Mouse (Mus musculus): ENCODE results near the gene Susd5.

GRCm38 (mm10) chr9:114019012-114019762, 37.8 kb upstream of the Susd5 start:
- TF ChIP-seq CTCF (IDR thresholded peaks at IDR 0.05; ENCODE audit: borderline replicate concordance, extremely low read depth, insufficient read depth, insufficient read length) (no peak), POLR2A (IDR thresholded peaks at IDR 0.05; ENCODE audit: borderline replicate concordance, extremely low read depth, insufficient read depth, insufficient read length, poor library complexity, severe bottlenecking) (no peak)

All from brain, embryonic 14.5 days (tissue).